Mouse (Mus musculus) 3134 (cell line): ENCODE measurements around the gene Mrpl14.

Source experiments
- DNase-seq: peaks from one replicate; pipeline ENCODE4 v3.0.0-alpha.2; 2011; ENCODE audit warnings: low spot score; ENCODE audit not compliant: insufficient read length; ENCODE audit errors: extremely low read depth

Gene Mrpl14

GRCm38 (mm10) chr17:45711525-45711924, 25.4 kb downstream of the Mrpl14 start:
- DNase-seq = no peak

DNA sequence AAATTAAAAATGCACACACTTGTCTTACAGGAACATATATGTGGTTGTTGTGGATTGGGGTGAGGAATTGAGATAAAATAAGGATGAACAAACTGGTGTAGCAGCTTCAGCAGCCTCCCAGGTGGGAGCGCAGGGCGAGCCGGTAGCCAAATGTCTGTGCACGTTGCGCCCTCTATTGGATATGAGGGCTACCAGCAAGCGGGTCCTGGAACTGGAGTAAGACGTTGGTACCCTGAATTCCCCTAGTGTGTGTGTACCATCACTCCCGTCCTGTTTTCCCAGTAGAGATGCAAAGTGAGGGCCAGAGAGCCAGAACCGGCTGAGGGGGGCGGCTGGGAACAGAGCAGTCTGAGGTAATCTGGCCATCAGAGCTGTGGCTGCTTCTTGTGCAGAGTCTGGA, 32.2 kb downstream of the Mrpl14 start:
- DNase-seq = peak; percentile 39

DNA sequence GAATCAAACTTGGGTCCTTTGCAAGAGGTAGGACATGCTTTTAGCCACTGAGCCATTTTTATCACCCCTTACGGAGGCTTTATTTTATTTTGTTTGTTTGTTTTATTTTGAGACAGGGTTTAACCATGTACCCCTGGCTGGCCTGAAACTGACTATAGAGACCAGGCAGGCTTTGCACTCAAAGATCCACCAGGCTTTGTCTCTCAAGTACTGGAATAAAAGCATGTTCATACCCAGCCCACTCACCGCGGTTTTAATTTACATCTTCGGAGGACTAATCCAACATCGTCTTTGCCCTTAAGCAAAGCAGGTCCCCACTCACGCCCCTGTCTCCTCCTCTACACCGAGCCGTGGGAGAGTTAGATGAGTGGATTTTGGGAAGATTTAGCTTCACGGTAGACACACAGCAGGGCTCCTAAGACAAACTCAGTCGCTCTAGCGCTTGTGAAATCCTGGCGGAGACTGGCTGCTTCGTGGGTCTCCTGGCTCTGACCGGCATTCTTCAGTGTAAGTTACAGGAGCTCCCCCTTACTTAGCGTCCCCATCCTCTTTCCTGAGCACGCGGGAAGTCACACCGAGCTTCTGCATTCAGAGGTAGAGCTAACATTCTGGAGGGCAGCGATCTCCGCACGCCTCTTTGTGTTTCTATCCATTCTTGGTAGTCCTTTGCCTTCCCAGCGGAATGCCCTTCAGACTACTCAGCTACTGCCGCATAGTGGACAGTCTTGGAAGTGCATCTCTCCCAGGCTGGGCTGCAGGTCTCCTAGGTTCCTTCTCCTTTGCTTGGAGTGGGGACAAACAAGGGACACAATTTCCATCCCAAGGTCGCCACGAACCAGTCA, 37.8 kb downstream of the Mrpl14 start:
- no peak for DNase-seq

GRCm38 (mm10) chr17:45724574-45724921, 38.4 kb downstream of the Mrpl14 start:
- no peak for DNase-seq

DNA sequence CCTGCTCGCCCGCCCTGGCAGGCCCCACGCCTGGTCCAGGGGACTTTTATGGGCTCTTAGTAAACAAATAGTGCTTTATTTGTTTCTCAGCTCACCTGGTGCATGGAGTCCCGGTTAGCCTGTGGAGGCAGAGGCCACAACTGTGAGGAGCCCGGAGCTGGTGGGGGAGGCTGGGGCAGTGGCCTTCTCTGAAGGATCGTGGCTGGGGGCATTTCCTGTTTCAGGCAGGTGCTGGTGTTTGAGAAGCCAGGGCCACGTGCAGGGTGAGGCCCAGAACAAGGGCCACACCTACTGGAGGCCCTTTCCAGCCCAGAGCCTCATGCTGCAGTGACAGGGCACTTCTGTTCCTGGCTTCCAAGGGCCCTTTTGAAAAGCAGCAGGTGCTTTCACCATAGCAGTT, 40.1 kb downstream of the Mrpl14 start:
- DNase-seq = no peak

- no peak for DNase-seq
These were observed 41.4 kb downstream of the Mrpl14 start for GRCm38 (mm10) chr17:45727481-45727880.

DNA sequence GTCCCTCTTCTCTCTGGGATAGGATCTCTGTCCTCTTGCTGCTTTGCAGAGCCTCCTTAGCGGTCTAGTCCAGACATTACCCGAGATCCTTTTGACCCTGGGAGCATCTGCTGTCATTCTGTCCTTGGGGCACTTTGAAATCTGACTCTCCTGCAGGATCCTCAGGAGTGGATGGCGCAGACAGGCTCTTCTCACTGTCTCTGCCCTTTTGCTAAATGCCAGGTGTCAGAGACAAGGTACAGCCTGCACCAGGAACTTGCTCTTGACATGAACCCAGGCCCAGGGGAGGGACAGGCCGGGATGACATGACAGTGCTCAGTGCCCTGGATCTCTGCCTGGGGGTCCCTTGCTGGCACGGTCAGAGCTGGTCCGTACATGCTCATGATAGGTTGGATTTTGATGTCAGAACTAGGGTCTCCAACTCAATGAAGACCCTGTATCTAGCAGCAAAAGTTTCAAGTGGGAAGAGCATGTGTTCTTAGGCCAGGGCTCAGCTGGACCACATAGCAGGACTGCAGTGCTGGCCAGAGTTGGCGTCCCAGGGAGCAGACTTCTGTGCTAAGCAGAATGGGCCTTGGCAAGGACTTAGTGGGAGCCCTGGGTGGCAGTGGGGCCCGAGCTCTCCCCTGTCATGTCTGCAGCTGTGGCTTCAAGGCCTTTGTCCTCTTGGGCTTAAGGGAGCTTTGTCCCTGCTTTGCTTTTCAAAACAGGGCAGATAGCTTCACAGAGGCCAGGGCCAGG, 42.0 kb downstream of the Mrpl14 start:
- no peak for DNase-seq

DNA sequence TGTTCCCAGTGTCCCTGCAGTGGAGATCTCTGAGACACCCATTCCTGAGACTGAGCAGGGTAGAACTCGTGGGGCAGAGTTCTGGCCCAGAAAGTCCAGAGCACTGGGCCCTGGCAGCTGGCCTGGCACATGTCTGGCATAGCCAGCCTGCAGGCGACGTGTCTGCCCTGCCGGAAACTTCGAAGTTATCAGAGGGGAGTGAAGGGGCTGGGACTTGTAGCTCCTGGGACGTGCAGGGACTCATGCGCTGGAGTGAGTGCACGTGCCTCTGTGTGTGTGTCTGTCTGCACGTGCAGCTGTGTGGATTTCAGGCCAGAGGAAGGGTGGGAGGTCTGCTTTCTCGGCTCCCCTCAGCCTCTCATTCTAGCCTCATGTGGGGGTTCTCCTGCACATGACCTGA, 43.3 kb downstream of the Mrpl14 start:
- DNase-seq = no peak

GRCm38 (mm10) chr17:45730696-45731095, 44.6 kb downstream of the Mrpl14 start:
- DNase-seq = no peak

DNA sequence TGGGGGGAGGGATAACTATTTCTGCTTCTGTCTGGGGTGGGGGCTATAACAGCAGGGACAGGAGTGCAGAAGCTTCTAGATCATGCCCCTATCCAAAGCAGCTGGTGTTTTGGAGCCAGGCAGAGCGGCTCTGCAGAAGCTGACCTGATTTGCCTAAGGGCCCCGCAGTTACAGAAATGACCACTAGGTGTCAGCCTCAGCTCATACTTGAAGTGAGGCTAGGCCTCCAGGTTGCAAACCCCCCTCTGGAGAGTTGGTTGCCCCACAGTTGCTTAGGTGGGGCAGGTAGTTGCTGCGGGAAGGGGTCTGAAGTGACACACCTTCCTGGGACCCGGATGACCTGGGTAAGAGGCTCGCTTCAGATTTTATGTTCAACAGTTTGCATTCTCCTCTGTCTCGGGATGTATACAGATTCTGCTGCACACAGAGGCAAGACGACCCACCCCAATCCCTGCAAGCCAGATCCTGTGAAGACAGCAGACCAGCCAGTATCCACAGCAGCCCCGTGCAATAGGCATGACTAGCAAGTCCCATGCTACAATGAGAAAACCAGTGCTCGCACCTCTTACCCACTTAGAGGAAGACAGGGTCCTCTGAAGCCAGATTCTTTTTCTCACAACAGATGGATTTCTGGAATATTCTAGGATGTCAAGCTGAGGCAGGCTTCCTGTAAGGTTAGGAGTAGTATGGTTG, 45.2 kb downstream of the Mrpl14 start:
- peak; percentile 49 for DNase-seq

DNA sequence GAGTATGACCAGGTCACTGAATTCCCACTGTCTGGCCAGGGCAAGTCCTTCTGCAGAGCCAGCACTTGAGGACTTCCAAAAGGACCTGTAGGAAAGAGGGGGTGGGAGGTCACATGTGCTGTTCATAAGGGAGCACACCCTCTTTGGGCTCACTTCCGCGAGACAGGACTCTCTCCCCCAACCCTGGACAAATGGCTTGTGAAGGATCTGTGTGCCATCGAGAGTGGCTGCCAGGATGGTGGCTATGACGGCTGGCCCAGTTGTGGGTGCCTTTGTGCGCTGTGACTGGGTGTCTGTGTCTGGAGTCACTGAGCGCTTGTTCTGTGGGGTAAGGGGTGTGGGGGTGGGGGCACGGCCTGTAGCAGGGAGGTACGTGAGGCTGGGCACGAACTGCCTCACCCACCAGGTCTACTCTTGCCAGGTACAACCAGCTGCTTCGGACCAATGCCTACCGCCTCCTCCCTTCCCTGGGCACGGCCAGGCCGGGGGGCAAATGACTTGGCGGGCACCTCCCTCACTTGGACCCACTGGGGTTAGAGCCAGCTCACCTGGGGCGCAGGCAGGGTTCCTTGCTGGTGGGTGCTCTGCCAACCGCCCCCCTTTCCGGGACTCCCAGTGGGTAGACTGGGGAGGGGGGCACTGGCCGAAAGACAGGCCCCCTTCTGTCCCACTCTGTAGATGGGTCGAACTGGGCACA, 47.1 kb downstream of the Mrpl14 start:
- no peak for DNase-seq

DNA sequence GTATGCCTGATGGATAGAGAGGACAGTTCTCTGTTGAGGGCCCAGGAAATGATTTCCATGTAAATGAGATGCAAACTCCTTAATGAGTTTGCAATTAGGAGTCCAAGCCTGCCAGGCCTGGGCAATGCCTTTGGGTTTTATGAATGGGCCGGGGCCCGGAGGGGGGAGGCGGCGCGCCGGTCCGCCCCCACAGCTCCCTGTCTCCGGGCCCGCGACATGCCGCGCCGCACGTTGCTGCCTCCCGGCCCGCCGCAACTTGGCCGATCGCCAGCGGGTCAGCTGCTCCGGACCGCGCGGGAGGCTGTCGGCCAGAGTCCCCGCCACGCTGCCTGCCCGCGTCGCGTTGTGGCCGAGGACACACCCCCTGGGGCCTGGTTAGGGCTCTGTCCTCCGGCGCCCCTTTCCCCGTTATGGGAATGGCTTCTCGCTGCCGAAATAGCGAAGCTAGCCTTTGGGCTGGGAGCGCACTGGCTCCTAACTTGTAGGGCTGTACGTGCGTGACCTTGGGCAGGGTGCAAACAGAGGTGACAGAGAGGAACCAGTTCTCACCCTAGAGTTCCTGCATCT, 47.7 kb downstream of the Mrpl14 start, which contains the start of gene 1600014C23Rik:
Gene 1600014C23Rik, minus strand, starts transcription at position 110 of the 567 bp plus-strand sequence.
- DNase-seq = no peak

- DNase-seq = no peak
These were observed 48.2 kb downstream of the Mrpl14 start for GRCm38 (mm10) chr17:45734333-45734732.

DNA sequence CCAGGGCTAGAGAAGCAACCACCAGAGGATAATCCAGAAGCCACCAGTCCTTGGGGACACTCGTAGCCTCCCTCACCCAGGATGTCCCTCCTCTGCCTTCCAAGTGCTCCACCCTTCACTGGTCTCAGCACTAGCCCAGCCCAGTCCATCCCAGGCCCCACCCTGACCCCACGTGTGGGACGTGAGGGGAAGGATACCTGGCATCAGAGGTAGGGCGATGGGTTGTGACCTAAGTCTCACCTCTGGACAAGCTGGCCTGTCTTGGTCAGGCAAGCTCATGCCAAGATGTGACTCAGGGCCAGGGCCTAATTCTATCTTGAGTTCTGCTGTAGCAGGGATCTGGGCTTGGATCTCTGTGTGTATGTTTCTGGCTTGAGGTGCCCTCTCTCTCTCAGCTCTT, 48.8 kb downstream of the Mrpl14 start:
- DNase-seq = peak; percentile 83

GRCm38 (mm10) chr17:45735382-45736310, 49.5 kb downstream of the Mrpl14 start:
- peak; percentile 78 for DNase-seq

DNA sequence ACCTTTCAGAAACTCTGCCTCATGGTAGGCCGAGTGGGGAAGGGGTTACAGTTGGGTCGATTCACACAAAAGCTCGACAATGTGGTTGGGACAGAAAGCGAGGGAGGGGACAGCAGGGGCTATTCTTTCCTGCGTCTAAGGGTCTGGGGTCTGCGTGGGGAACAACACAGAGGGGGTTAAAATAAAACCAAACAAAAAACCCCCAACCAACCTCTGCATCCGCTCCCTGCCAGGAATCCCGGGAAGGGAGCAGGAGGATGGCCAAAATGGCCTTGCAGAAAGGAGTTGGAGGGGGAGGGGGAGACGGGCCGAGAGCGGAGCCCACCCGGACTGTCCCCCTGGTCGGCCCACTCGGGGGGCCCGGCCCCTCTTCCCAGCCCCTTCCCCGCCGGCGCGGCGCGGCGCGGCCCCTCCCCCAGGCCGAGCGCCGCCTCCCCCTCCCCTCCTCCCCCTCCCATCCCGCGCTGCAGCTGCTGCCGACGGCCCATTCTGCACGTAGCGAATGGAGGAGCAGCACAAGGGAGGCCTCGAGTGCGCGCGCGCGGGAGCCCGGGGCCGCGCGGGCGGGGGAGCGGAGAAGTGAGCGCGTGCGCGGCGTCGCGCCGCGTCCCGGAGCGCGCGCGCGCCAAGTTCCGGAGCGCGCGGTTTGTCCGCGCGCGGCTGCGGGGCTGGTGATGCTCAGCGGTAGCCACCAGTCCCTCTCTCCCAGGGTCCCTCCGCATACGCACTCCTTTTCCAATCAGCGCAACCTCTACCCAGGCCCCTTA, 50.4 kb downstream of the Mrpl14 start:
- DNase-seq = peak; percentile 82

DNA sequence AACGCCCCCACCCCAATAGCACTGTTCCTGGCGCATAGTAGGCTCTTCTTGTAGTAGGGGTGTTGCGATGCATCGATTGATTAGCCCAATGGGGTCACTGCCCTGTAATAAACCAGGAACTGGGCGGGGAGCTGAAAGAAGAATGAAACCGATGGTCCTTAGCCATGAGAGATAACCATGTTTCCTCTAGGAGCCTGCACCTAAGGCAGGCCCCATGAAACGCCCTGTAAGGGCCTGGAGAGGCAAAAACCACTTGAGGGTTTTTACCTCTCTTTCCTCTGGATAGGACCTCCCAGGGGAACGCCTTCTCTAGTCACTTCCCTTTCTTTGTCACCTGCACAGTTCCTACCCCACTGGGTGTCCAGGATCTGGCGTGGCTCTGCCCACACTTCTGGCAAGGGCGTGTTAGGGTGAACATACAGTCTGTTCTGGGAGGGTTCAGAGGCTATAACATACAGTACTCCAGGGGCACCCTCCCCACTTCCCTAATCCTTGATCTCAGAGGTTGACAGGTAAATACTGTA, 51.0 kb downstream of the Mrpl14 start:
- DNase-seq = no peak

DNA sequence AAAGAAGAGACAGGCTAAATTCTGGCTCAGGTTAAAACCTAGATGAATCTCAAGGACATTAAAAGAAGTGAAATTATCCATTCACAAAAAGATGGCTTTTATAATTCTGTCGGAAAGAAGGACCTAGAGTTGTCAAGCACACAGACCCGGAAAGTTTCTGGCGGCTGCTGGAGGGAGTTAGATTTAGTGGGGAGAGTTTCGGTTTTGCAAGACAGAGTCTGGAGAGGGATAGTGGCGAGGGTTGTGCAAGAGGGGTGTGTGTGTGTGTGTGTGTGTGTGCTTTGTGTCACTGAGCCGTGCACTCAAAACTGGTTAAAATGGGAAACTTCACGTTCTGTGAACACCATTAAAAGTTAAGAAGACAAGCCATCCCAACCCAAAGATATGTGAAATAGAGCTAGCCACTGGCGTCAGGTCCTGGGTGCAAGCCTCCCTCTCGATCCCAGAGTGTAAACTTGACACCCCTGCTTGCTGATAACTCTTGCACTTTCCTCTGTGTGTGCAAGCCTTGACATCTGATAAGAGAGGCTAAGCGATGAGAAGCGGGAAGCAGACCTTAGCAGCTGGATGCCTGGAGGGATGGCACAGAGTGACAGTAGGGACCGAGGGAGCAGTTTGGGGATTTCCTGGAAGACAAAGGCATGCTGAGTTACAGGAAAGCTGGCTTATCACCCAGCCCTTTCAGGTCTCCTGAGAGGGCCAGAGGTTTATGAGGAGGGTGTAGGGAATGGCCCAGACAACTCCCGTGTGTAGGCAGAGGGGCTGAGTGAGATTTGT, 56.4 kb downstream of the Mrpl14 start:
- no peak for DNase-seq
